Mouse (Mus musculus) MEL (cell line): Measurements from ENCODE around the gene Usp32. TPM values are rescaled to one million over a fixed set of nuclear protein-coding genes. Genes with fewer than 3 reads are reported as not detected.

Experiments used
- DNase-seq: peaks from one replicate; pipeline ENCODE4 v3.0.0; 2011; ENCODE audit warnings: low read depth, low spot score
- H3K27ac ChIP-seq: 2 replicates; pipeline ENCODE4 v1.5.1; 2012; ENCODE audit warnings: low read depth, mild to moderate bottlenecking, control low read depth, low read length, moderate library complexity; ENCODE audit not compliant: control insufficient read depth
- H3K27me3 ChIP-seq, 2 experiments: fragments of 150-350 bp in 1 of 2; sonication (generic) in 1 of 2; 2 replicates each; pipeline ENCODE4 v1.6.1; 2012; ENCODE audit warnings: low read length in 2 of 2, mild to moderate bottlenecking in 2 of 2, improper control_type of control experiment in 1 of 2, moderate library complexity in 1 of 2; ENCODE audit not compliant: insufficient read depth in 2 of 2, control insufficient read depth in 1 of 2
- H3K36me3 ChIP-seq, 2 experiments: 2 replicates each; pipeline ENCODE4 v1.6.1; 2012 to 2014; ENCODE audit warnings: low read length in 2 of 2, improper control_type of control experiment in 1 of 2, inconsistent platforms in 1 of 2, mild to moderate bottlenecking in 1 of 2; ENCODE audit not compliant: insufficient read depth in 2 of 2, control insufficient read depth in 1 of 2
- H3K4me1 ChIP-seq, 2 experiments: fragments of 150-350 bp in 1 of 2; sonication (generic) in 1 of 2; 2 replicates each; pipeline ENCODE4 v1.6.1; 2012; ENCODE audit warnings: low read length in 2 of 2, improper control_type of control experiment in 1 of 2, mild to moderate bottlenecking in 1 of 2; ENCODE audit not compliant: insufficient read depth in 2 of 2, control insufficient read depth in 1 of 2
- H3K4me3 ChIP-seq, 2 experiments: fragments of 150-350 bp in 1 of 2; sonication (generic) in 1 of 2; 2 replicates each; pipeline ENCODE4 v1.5.1; 2012; ENCODE audit warnings: low read depth in 2 of 2, low read length in 2 of 2, mild to moderate bottlenecking in 2 of 2, moderate library complexity in 2 of 2, control low read depth in 1 of 2, improper control_type of control experiment in 1 of 2; ENCODE audit not compliant: control insufficient read depth in 1 of 2, insufficient read depth in 1 of 2
- H3K79me2 ChIP-seq: 2 replicates; pipeline ENCODE4 v1.6.1; 2012; ENCODE audit warnings: mild to moderate bottlenecking, low read length, moderate library complexity; ENCODE audit not compliant: control insufficient read depth, poor library complexity, insufficient read depth
- H3K9ac ChIP-seq: 2 replicates; pipeline ENCODE4 v1.6.1; 2012; ENCODE audit warnings: low read depth, mild to moderate bottlenecking, control low read depth, low read length, moderate library complexity; ENCODE audit not compliant: control insufficient read depth, poor library complexity, severe bottlenecking
- H3K9me3 ChIP-seq: fragments of 150-350 bp; sonication (generic); replicated peaks from 2 replicates; pipeline ENCODE4 v1.6.1; 2012; ENCODE audit warnings: mild to moderate bottlenecking, low read length, improper control_type of control experiment, moderate library complexity; ENCODE audit not compliant: insufficient read depth
- BHLHE40 ChIP-seq: IDR thresholded peaks from 2 replicates; pipeline ENCODE4 v1.6.1; 2012; ENCODE audit warnings: low read depth, mild to moderate bottlenecking, inconsistent platforms, low read length, improper control_type of control experiment, borderline replicate concordance
- CHD2 ChIP-seq: IDR thresholded peaks from 2 replicates; pipeline ENCODE4 v1.6.1; 2011; ENCODE audit warnings: low read length, improper control_type of control experiment
- CTCF ChIP-seq, 3 experiments: IDR thresholded peaks in 2 of 3; conservative IDR thresholded peaks in 1 of 3; 2 replicates each; pipeline ENCODE4 v1.5.1; 2011 to 2012; ENCODE audit warnings: low read length in 3 of 3, low read depth in 2 of 3, mild to moderate bottlenecking in 2 of 3, improper control_type of control experiment in 1 of 3, inconsistent platforms in 1 of 3, mixed read lengths in 1 of 3, moderate library complexity in 1 of 3; ENCODE audit not compliant: control insufficient read depth in 1 of 3, insufficient read depth in 1 of 3, poor library complexity in 1 of 3, severe bottlenecking in 1 of 3
- E2F4 ChIP-seq: IDR thresholded peaks from 2 replicates; pipeline ENCODE4 v1.6.1; 2011; ENCODE audit warnings: low read depth, low read length, improper control_type of control experiment, borderline replicate concordance
- ETS1 ChIP-seq: IDR thresholded peaks from 2 replicates; pipeline ENCODE4 v1.6.1; 2012; ENCODE audit warnings: low read depth, mild to moderate bottlenecking, inconsistent platforms, low read length, improper control_type of control experiment, moderate library complexity
- GATA1 ChIP-seq: IDR thresholded peaks from 2 replicates; pipeline ENCODE4 v1.6.1; 2011; ENCODE audit warnings: low read depth, low read length, improper control_type of control experiment
- JUND ChIP-seq: IDR thresholded peaks from 2 replicates; pipeline ENCODE4 v1.6.1; 2011; ENCODE audit warnings: low read depth, mild to moderate bottlenecking, improper control_type of control experiment, low read length
- KAT2A ChIP-seq: conservative IDR thresholded peaks from 2 replicates; pipeline ENCODE4 v1.6.1; 2012; ENCODE audit warnings: low read depth, low read length, improper control_type of control experiment, inconsistent platforms
- MAX ChIP-seq: IDR thresholded peaks from 2 replicates; pipeline ENCODE4 v1.6.1; 2011; ENCODE audit warnings: low read length, improper control_type of control experiment
- MAZ ChIP-seq: IDR thresholded peaks from 2 replicates; pipeline ENCODE4 v1.6.1; 2012; ENCODE audit warnings: low read depth, mild to moderate bottlenecking, inconsistent platforms, low read length, improper control_type of control experiment
- MYB ChIP-seq: IDR thresholded peaks from 2 replicates; pipeline ENCODE4 v1.6.1; 2011; ENCODE audit warnings: mild to moderate bottlenecking, low read depth, low read length, improper control_type of control experiment
- MYC ChIP-seq: IDR thresholded peaks from 2 replicates; pipeline ENCODE4 v1.6.1; 2011; ENCODE audit warnings: low read depth, mild to moderate bottlenecking, low read length, improper control_type of control experiment, moderate library complexity
- NELFE ChIP-seq: IDR thresholded peaks from 2 replicates; pipeline ENCODE4 v1.6.1; 2011; ENCODE audit warnings: low read depth, low read length, improper control_type of control experiment
- NRF1 ChIP-seq: IDR thresholded peaks from 2 replicates; pipeline ENCODE4 v1.6.1; 2014; ENCODE audit warnings: low read depth, mild to moderate bottlenecking, inconsistent platforms, low read length, improper control_type of control experiment, moderate library complexity; ENCODE audit not compliant: poor library complexity, insufficient read depth, severe bottlenecking
- POLR2AphosphoS5 ChIP-seq: IDR thresholded peaks from 2 replicates; pipeline ENCODE4 v1.6.1; 2012; ENCODE audit warnings: low read depth, borderline replicate concordance, mild to moderate bottlenecking, inconsistent platforms, low read length, moderate library complexity, mixed read lengths
- RAD21 ChIP-seq: IDR thresholded peaks from 2 replicates; pipeline ENCODE4 v1.6.1; 2011; ENCODE audit warnings: mild to moderate bottlenecking, low read depth, low read length, improper control_type of control experiment
- RCOR1 ChIP-seq: IDR thresholded peaks from 2 replicates; pipeline ENCODE4 v1.6.1; 2012; ENCODE audit warnings: low read depth, mild to moderate bottlenecking, inconsistent platforms, low read length, improper control_type of control experiment
- SIN3A ChIP-seq: IDR thresholded peaks from 2 replicates; pipeline ENCODE4 v1.6.1; 2012; ENCODE audit warnings: low read length, improper control_type of control experiment, inconsistent platforms
- TBP ChIP-seq: IDR thresholded peaks from 2 replicates; pipeline ENCODE4 v1.8.0; 2011; ENCODE audit warnings: low read depth, low read length, improper control_type of control experiment
- TCF12 ChIP-seq: IDR thresholded peaks from 2 replicates; pipeline ENCODE4 v1.6.1; 2014; ENCODE audit warnings: low read depth, mild to moderate bottlenecking, inconsistent platforms, low read length, improper control_type of control experiment, moderate library complexity
- UBTF ChIP-seq: IDR thresholded peaks from 2 replicates; pipeline ENCODE4 v1.6.1; 2012; ENCODE audit warnings: low read depth, mild to moderate bottlenecking, inconsistent platforms, low read length, improper control_type of control experiment, moderate library complexity, borderline replicate concordance; ENCODE audit not compliant: insufficient read depth
- USF1 ChIP-seq: IDR thresholded peaks from 2 replicates; pipeline ENCODE4 v1.6.1; 2014; ENCODE audit warnings: low read depth, mild to moderate bottlenecking, inconsistent platforms, low read length, improper control_type of control experiment, moderate library complexity
- ZC3H11A ChIP-seq: IDR thresholded peaks from 2 replicates; pipeline ENCODE4 v1.6.1; 2012; ENCODE audit warnings: low read depth, mild to moderate bottlenecking, inconsistent platforms, low read length, improper control_type of control experiment
- ZKSCAN1 ChIP-seq: IDR thresholded peaks from 2 replicates; pipeline ENCODE4 v1.6.1; 2012; ENCODE audit warnings: low read depth, mild to moderate bottlenecking, inconsistent platforms, low read length, improper control_type of control experiment, moderate library complexity
- ZMIZ1 ChIP-seq: IDR thresholded peaks from 2 replicates; pipeline ENCODE4 v1.6.1; 2012; ENCODE audit warnings: low read depth, mild to moderate bottlenecking, inconsistent platforms, low read length, improper control_type of control experiment, moderate library complexity
- polyA plus RNA-seq, 2 experiments: library from polyadenylated mRNA; stranded (reverse) in 1 of 2; unstranded in 1 of 2; fragments of >175 nt in 1 of 2; fragments of >200 nt in 1 of 2; gene quantifications; 2 replicates each; pipeline versions ENCODE4 v1.2.1 to v1.2.4; 2012; ENCODE audit warnings: low replicate concordance in 2 of 2, low read depth in 1 of 2; ENCODE audit not compliant: insufficient read length in 2 of 2, insufficient read depth in 1 of 2, missing spikeins in 1 of 2
- total RNA-seq: library from RNA; depleted of rRNA; stranded (reverse); fragments of 300-350 nt; gene quantifications from 2 replicates; pipeline ENCODE4 v1.2.3, GENCODE M21; 2012

Usp32 gene
- total and polyA plus RNA-seq, 3 experiments: 11.3 to 11.5 TPM; not detected in 1

GRCm38 (mm10) chr11:85157301-85157700 is 17.3 kb upstream of the Usp32 start:
- TF ChIP-seq GATA1 (no peak), SIN3A (no peak), KAT2A (no peak), ZMIZ1 (no peak), BHLHE40 (no peak), ZC3H11A (no peak), MAX (no peak), MAZ (no peak), UBTF (no peak), ZKSCAN1 (no peak), MYC (no peak), RCOR1 (no peak)
- no peak for DNase-seq
- Histone ChIP-seq H3K9ac (no peak overlapping the region), H3K79me2 (no peaks in the 10 kb centered on the region), H3K4me1 (no peaks in the 10 kb centered on the region), H3K27me3 (no peaks in the 10 kb centered on the region; a peak in 2 of 4 replicates), H3K4me3 (no peak overlapping the region), H3K9me3 (no peaks in the 10 kb centered on the region), H3K27ac (no peak overlapping the region), H3K36me3 (no peaks in the 10 kb centered on the region)

- Histone ChIP-seq H3K27me3 (no peaks in the 10 kb centered on the region; a peak in 2 of 4 replicates), H3K9me3 (no peaks in the 10 kb centered on the region), H3K79me2 (no peaks in the 10 kb centered on the region), H3K4me3 (no peak overlapping the region), H3K9ac (no peak overlapping the region), H3K27ac (no peak overlapping the region), H3K4me1 (no peaks in the 10 kb centered on the region), H3K36me3 (no peaks in the 10 kb centered on the region)
- no peak for TF ChIP-seq JUND
- TF ChIP-seq NRF1: no peak
- TF ChIP-seq GATA1: no peak
- TF ChIP-seq ETS1: no peak
- TF ChIP-seq NELFE: no peak
- no peak for TF ChIP-seq KAT2A
- no peak for TF ChIP-seq CTCF (IDR thresholded peaks at IDR 0.05 in 2 of 3, conservative IDR thresholded peaks at IDR 0.05 in 1 of 3; ENCODE audit: control insufficient read depth in 1 of 3, insufficient read depth in 1 of 3, low read depth in 2 of 3, low read length in 3 of 3, poor library complexity in 1 of 3, severe bottlenecking in 1 of 3)
- TF ChIP-seq POLR2AphosphoS5: no peak
- TF ChIP-seq ZMIZ1: no peak
- no peak for TF ChIP-seq RAD21
- no peak for TF ChIP-seq TBP
- TF ChIP-seq USF1: no peak
- no peak for TF ChIP-seq CHD2
- TF ChIP-seq TCF12: no peak
- no peak for TF ChIP-seq E2F4
- TF ChIP-seq MYB: no peak
- no peak for DNase-seq
Observed at GRCm38 (mm10) chr11:85152256-85152930, 12.4 kb upstream of the Usp32 start.
